Mouse (Mus musculus) spleen, adult 12 weeks (tissue): Measurements from ENCODE around the gene Olfr1299.

Source experiments
- DNase-seq: peaks from one replicate; pipeline ENCODE4 v3.0.0; 2022; ENCODE audit warnings: low spot score

Gene Olfr1299

GRCm38 (mm10) chr2:111661119-111661518 is at the start of gene Olfr1299:
TSS of gene Olfr1299 (plus strand) at chr2:111661419.
- no peak for DNase-seq

GRCm38 (mm10) chr2:111626397-111626796 is 34.8 kb upstream of the Olfr1299 start, which contains the start of gene Olfr1297:
TSS of gene Olfr1297 (minus strand) at chr2:111626497.
- no peak for DNase-seq

GRCm38 (mm10) chr2:111649101-111649500 is 12.1 kb upstream of the Olfr1299 start, which contains the start of gene Olfr1298:
TSS of gene Olfr1298 (minus strand) at chr2:111649201.
- no peak for DNase-seq
